Mouse (Mus musculus): ENCODE results near the gene Il2rb. TPM values are rescaled to one million over a fixed set of nuclear protein-coding genes. Genes with fewer than 3 reads are reported as not detected.

Il2rb gene
- polyA plus RNA-seq, 1 experiment from 2014 or later = 1.5 TPM

GRCm38 (mm10) chr15:78473442-78473841, 21.6 kb downstream of the Il2rb start:
- TF ChIP-seq CTCF (IDR thresholded peaks at IDR 0.05) = no peak
- in situ Hi-C loops (cut with MboI; ENCODE audit: low pct_unique_long_range_greater_than_20kb) = no loop called here
- no peak for ATAC-seq
- ChIA-PET CTCF (interaction anchor here (1.6 kb wide), 1 partner anchor 9 kb away, joined by 5 read pairs; no protein-coding TSS in a partner anchor), POLR2A (no interaction called here)
- no peaks in the 10 kb centered on the region for H3K27me3 ChIP-seq
- DNase-seq (ENCODE audit: low read depth, low spot score) = no peak

- in situ Hi-C loops (cut with MboI; ENCODE audit: low pct_unique_long_range_greater_than_20kb) = no loop called here
- ATAC-seq = no peak
Measured at GRCm38 (mm10) chr15:78471902-78472301, 23.2 kb downstream of the Il2rb start.

GRCm38 (mm10) chr15:78470495-78471276, 24.4 kb downstream of the Il2rb start:
- POLR2A ChIA-PET = interaction anchor here (0.5 to 1.2 kb wide), 5 partner anchors 12 to 117 kb away, joined by 3 to 5 read pairs (median 3); no protein-coding TSS in a partner anchor
- no peaks in the 10 kb centered on the region for H3K27me3 ChIP-seq
- ATAC-seq (no peak), DNase-seq (ENCODE audit: low read depth, low spot score) (no peak)
- no peak for TF ChIP-seq CTCF (IDR thresholded peaks at IDR 0.05)
- in situ Hi-C loops (cut with MboI; ENCODE audit: low pct_unique_long_range_greater_than_20kb) = no loop called here
- CTCF ChIA-PET = interaction anchor here (1.5 to 3.4 kb wide), 2 partner anchors 19 to 41 kb away, joined by 3 to 12 read pairs; no protein-coding TSS in a partner anchor

More at GRCm38 (mm10) chr15:78471902-78472301, 23.2 kb downstream of the Il2rb start:
- POLR2A ChIA-PET = interaction anchor here (0.8 kb wide), 1 partner anchor 18 kb away, joined by 4 read pairs; no protein-coding TSS in a partner anchor
- no peak for DNase-seq (ENCODE audit: low read depth, low spot score)
- H3K27me3 ChIP-seq = no peaks in the 10 kb centered on the region
- no peak for TF ChIP-seq CTCF (IDR thresholded peaks at IDR 0.05)
- CTCF ChIA-PET = interaction anchor here (1.0 kb wide), 1 partner anchor 24 kb away, joined by 4 read pairs; no protein-coding TSS in a partner anchor

- ChIA-PET CTCF (interaction anchor here (1.1 to 3.4 kb wide), 4 partner anchors 17 to 64 kb away, joined by 3 to 12 read pairs (median 6); no protein-coding TSS in a partner anchor), POLR2A (interaction anchor here (1.1 to 2.7 kb wide), 4 partner anchors 9 to 17 kb away, joined by 7 to 11 read pairs (median 8); no protein-coding TSS in a partner anchor)
- ATAC-seq (peak; percentile 24), DNase-seq (ENCODE audit: low read depth, low spot score) (no peak)
- no peak for TF ChIP-seq CTCF (IDR thresholded peaks at IDR 0.05)
- in situ Hi-C loops (cut with MboI; ENCODE audit: low pct_unique_long_range_greater_than_20kb) = no loop called here
- no peaks in the 10 kb centered on the region for H3K27me3 ChIP-seq
Measured at GRCm38 (mm10) chr15:78468379-78468937, 26.6 kb downstream of the Il2rb start, which contains the start of gene Tmprss6. Tmprss6 (minus strand) TSS chr15:78468634.

- ChIA-PET POLR2A (interaction anchor here (0.8 to 2.7 kb wide), 7 partner anchors 9 to 63 kb away, joined by 3 to 11 read pairs (median 4); partner anchors contain the start of genes C1qtnf6 and Kctd17), CTCF (interaction anchor here (0.9 to 3.4 kb wide), 3 partner anchors 14 to 32 kb away, joined by 3 to 12 read pairs (median 3); no protein-coding TSS in a partner anchor)
- no peak for TF ChIP-seq CTCF (IDR thresholded peaks at IDR 0.05)
- ATAC-seq (no peak), DNase-seq (ENCODE audit: low read depth, low spot score) (no peak)
- in situ Hi-C loops (cut with MboI; ENCODE audit: low pct_unique_long_range_greater_than_20kb) = no loop called here
- no peaks in the 10 kb centered on the region for H3K27me3 ChIP-seq
Measured at GRCm38 (mm10) chr15:78467570-78467969, 27.5 kb downstream of the Il2rb start.

GRCm38 (mm10) chr15:78466809-78467208, 28.3 kb downstream of the Il2rb start:
- ATAC-seq (no peak), DNase-seq (ENCODE audit: low read depth, low spot score) (no peak)
- in situ Hi-C loops (cut with MboI; ENCODE audit: low pct_unique_long_range_greater_than_20kb) = no loop called here
- TF ChIP-seq CTCF (IDR thresholded peaks at IDR 0.05) = no peak
- CTCF ChIA-PET = interaction anchor here (0.9 to 1.6 kb wide), 2 partner anchors 15 to 33 kb away, joined by 3 read pairs; no protein-coding TSS in a partner anchor
- H3K27me3 ChIP-seq = no peaks in the 10 kb centered on the region
- POLR2A ChIA-PET = interaction anchor here (0.8 to 1.8 kb wide), 6 partner anchors 9 to 64 kb away, joined by 3 to 7 read pairs (median 3); partner anchors contain the start of genes C1qtnf6 and Kctd17

GRCm38 (mm10) chr15:78462981-78463380, 32.1 kb downstream of the Il2rb start:
- DNase-seq (ENCODE audit: low read depth, low spot score) (no peak), ATAC-seq (no peak)
- ChIA-PET POLR2A (no interaction called here), CTCF (interaction anchor here (1.2 to 1.3 kb wide), 2 partner anchors 15 to 24 kb away, joined by 3 read pairs; no protein-coding TSS in a partner anchor)
- no peak for TF ChIP-seq CTCF (IDR thresholded peaks at IDR 0.05)
- no peaks in the 10 kb centered on the region for H3K27me3 ChIP-seq
- in situ Hi-C loops (cut with MboI; ENCODE audit: low pct_unique_long_range_greater_than_20kb) = no loop called here

GRCm38 (mm10) chr15:78457193-78457592, 37.9 kb downstream of the Il2rb start:
- in situ Hi-C loops (cut with MboI; ENCODE audit: low pct_unique_long_range_greater_than_20kb) = no loop called here
- ATAC-seq = no peak
- no peaks in the 10 kb centered on the region for H3K27me3 ChIP-seq
- no peak for TF ChIP-seq CTCF (IDR thresholded peaks at IDR 0.05)
- POLR2A ChIA-PET = interaction anchor here (1.0 to 1.6 kb wide), 2 partner anchors 10 to 11 kb away, joined by 3 to 10 read pairs; partner anchors contain the start of gene Tmprss6
- no peak for DNase-seq (ENCODE audit: low read depth, low spot score)
- CTCF ChIA-PET = interaction anchor here (1.2 kb wide), 1 partner anchor 62 kb away, joined by 3 read pairs; no protein-coding TSS in a partner anchor

GRCm38 (mm10) chr15:78456051-78456450, 39.0 kb downstream of the Il2rb start:
- in situ Hi-C loops (cut with MboI; ENCODE audit: low pct_unique_long_range_greater_than_20kb) = no loop called here
- ATAC-seq = peak; percentile 49
- no peak for DNase-seq (ENCODE audit: low read depth, low spot score)
- ChIA-PET CTCF (interaction anchor here (1.0 to 1.1 kb wide), 2 partner anchors 9 to 25 kb away, joined by 3 read pairs; no protein-coding TSS in a partner anchor), POLR2A (interaction anchor here (1.6 kb wide), 1 partner anchor 12 kb away, joined by 10 read pairs; the partner anchor contains the start of gene Tmprss6)
- no peaks in the 10 kb centered on the region for H3K27me3 ChIP-seq
- TF ChIP-seq CTCF (IDR thresholded peaks at IDR 0.05) = no peak

GRCm38 (mm10) chr15:78455168-78455567, 39.9 kb downstream of the Il2rb start:
- no peak for TF ChIP-seq CTCF (IDR thresholded peaks at IDR 0.05)
- ATAC-seq (peak; percentile 9), DNase-seq (ENCODE audit: low read depth, low spot score) (no peak)
- H3K27me3 ChIP-seq = no peaks in the 10 kb centered on the region
- in situ Hi-C loops (cut with MboI; ENCODE audit: low pct_unique_long_range_greater_than_20kb) = no loop called here
- CTCF ChIA-PET = interaction anchor here (1.0 to 1.1 kb wide), 2 partner anchors 10 to 25 kb away, joined by 3 read pairs; no protein-coding TSS in a partner anchor
- POLR2A ChIA-PET = interaction anchor here (1.2 kb wide), 1 partner anchor 76 kb away, joined by 3 read pairs; the partner anchor contains the start of gene C1qtnf6

Measured in Patski (cell line).